Mouse (Mus musculus) layer of hippocampus, adult 11-12 months (tissue): Measurements from ENCODE around the gene Bfsp2.

Experiments
- DNase-seq: peaks from one replicate; pipeline ENCODE4 v3.0.0; 2022; ENCODE audit warnings: low spot score

The Bfsp2 gene

DNA sequence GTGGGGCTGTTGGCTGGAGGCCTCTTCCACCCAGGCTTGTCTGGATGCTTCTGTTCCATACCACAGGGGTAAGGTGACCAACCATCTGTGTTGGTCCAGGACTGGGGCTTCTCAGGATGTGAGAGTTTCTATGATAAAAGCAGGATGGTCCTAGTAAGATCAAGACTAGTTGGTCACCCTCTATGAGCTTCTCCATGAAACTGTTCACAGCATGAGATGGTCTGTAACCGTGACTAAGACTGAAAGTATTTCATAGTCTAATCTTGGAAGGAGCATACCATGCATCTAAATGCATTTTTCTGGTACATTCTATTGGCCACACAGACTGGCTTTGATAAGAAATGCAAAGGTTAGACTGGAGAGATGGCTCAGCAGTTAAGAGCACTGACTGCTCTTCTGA, 96.6 kb downstream of the Bfsp2 start:
- DNase-seq: no peak

- DNase-seq: no peak
Measured at GRCm38 (mm10) chr9:103382989-103383388, 97.2 kb downstream of the Bfsp2 start.

GRCm38 (mm10) chr9:103380566-103380965, 99.7 kb downstream of the Bfsp2 start:
- DNase-seq: no peak

DNA sequence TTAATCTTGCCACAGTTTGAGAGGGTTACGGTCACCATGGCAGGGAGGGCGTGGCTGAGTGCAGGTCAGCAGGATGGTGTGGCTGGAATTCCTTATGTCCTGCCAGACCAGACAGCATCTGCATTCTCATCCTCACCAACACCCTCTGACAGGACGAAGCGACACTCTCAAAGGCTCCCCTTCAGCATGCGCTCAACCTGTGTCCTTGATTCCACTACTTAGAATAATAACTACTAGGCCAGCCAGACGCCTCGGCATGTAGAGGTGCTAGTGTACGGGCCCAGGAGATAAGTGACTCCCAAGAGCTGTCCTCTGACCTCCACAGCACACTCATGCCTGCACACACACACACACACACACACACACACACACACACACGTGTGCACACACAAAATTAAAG, 101.0 kb downstream of the Bfsp2 start:
- DNase-seq: no peak

DNA sequence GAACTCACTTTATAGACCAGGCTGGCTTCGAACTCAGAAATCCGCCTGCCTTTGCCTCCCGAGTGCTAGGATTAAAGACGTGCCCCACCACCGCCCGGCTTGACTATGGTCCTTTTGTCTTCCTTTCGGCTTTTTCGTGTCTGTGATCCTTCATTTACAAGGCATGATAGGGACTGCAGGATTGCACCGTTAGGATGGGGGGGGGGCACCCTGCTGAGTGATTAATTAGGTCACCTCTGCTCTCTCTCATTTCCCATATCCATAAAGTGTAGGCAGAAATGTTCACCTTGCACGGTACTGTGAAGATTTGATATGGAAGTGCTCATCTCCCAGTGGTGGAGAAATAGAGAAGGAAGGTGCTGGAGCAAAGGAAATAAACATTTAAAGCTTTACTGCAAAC, 101.5 kb downstream of the Bfsp2 start:
- no peak for DNase-seq

- DNase-seq: no peak
Measured at GRCm38 (mm10) chr9:103376346-103377320, 103.6 kb downstream of the Bfsp2 start.
